Mouse (Mus musculus) adrenal gland, postnatal 4 days (tissue): ENCODE results near the gene Kpna6. TPM values are rescaled to one million over a fixed set of nuclear protein-coding genes. Genes with fewer than 3 reads are reported as not detected.

Experiments
- DNase-seq, 2 experiments: peaks; one replicate each; pipeline ENCODE4 v3.0.0; 2021 to 2022; ENCODE audit warnings: low spot score in 2 of 2, mixed read lengths in 2 of 2
- microRNA-seq: library from miRNA; unstranded; fragments of <30 nt; microRNA quantifications from one replicate; pipeline ENCODE4 v1.2.0, GENCODE M21; 2021
- total RNA-seq, 2 experiments: library from RNA; stranded (reverse); gene quantifications; 2 replicates each; pipeline ENCODE4 v1.2.3; 2021

The Kpna6 gene
- total RNA-seq, 2 experiments from 2014 or later: 79.1 TPM

GRCm38 (mm10) chr4:129618786-129619691, 53.5 kb downstream of the Kpna6 start, which contains the start of gene Iqcc:
Gene Iqcc (minus strand): TSS chr4:129619099.
- DNase-seq: peak; percentile 86 to 90

- no peak for DNase-seq
Observed at GRCm38 (mm10) chr4:129618031-129618430, 54.5 kb downstream of the Kpna6 start.

- no peak for DNase-seq
Observed at GRCm38 (mm10) chr4:129617121-129617641, 55.4 kb downstream of the Kpna6 start.

- DNase-seq: no peak
Observed at GRCm38 (mm10) chr4:129616631-129617030, 55.9 kb downstream of the Kpna6 start.

- DNase-seq: no peak
Observed at GRCm38 (mm10) chr4:129615801-129616290, 56.7 kb downstream of the Kpna6 start.

GRCm38 (mm10) chr4:129614093-129614492, 58.5 kb downstream of the Kpna6 start, which contains the start of gene Dcdc2b:
Gene Dcdc2b (minus strand): TSS chr4:129614257.
- DNase-seq: no peak

GRCm38 (mm10) chr4:129610472-129610871, 62.1 kb downstream of the Kpna6 start:
- DNase-seq: no peak

GRCm38 (mm10) chr4:129610026-129610425, 62.5 kb downstream of the Kpna6 start:
- DNase-seq: no peak

- no peak for DNase-seq
Observed at GRCm38 (mm10) chr4:129609139-129609631, 63.4 kb downstream of the Kpna6 start.

- DNase-seq: peak in 1 of 2 experiments; percentile 70
Observed at GRCm38 (mm10) chr4:129608426-129609025, 64.0 kb downstream of the Kpna6 start.

- DNase-seq: peak; percentile 64 to 68
Observed at GRCm38 (mm10) chr4:129600233-129601158, 72.1 kb downstream of the Kpna6 start, which contains the start of the genes Eif3i and Tmem234. Gene Eif3i (minus strand): TSS chr4:129600648. Gene Tmem234 (plus strand): TSS chr4:129600668.

Small RNA genes lying within 50 kb of the gene (microRNA-seq; reads per million reads assigned to microRNA genes)
- gene Mir7016: 1.6 reads per million

Other genes starting within 250 kb of the Kpna6 start
- 1 to 10 TPM; 1.1 TPM for gene Zbtb8b, start 231.9 kb downstream of the Kpna6 start, total RNA-seq
- gene Bsdc1, start 211.2 kb downstream of the Kpna6 start, total RNA-seq: 10 to 100 TPM; 55.4 TPM
- not detected for gene Tssk3, start 181.7 kb downstream of the Kpna6 start, total RNA-seq
- gene Fam229a, start 181.6 kb downstream of the Kpna6 start, total RNA-seq: not detected
- gene Marcksl1, start 159.2 kb downstream of the Kpna6 start, total RNA-seq: 100 to 1,000 TPM; 157 to 183 TPM
- 10 to 100 TPM; 74.9 to 84.8 TPM for gene Hdac1, start 130.1 kb downstream of the Kpna6 start, total RNA-seq
- 1 to 10 TPM; 8.7 to 9.7 TPM for gene Lck, start 99.1 kb downstream of the Kpna6 start, total RNA-seq
- gene Fam167b, start 94.2 kb downstream of the Kpna6 start, total RNA-seq: 10 to 100 TPM; 30.9 to 33.5 TPM
- 100 to 1,000 TPM; 187 to 188 TPM for gene Eif3i, start 72.1 kb downstream of the Kpna6 start, total RNA-seq
- gene Tmem234, start 72.1 kb downstream of the Kpna6 start, total RNA-seq: 100 to 1,000 TPM; 111 to 114 TPM
- 1 to 10 TPM; 2.9 to 3.3 TPM for gene Dcdc2b, start 58.5 kb downstream of the Kpna6 start, total RNA-seq
- 10 to 100 TPM; 26.6 to 31.2 TPM for gene Iqcc, start 53.7 kb downstream of the Kpna6 start, total RNA-seq
- 10 to 100 TPM; 61.5 to 62.6 TPM for gene Ccdc28b, start 48.8 kb downstream of the Kpna6 start, total RNA-seq
- gene Txlna, start 31.7 kb downstream of the Kpna6 start, total RNA-seq: 10 to 100 TPM; 73.6 to 79.8 TPM
- gene Tmem39b, start 24.1 kb upstream of the Kpna6 start, total RNA-seq: 10 to 100 TPM; 15.9 to 19.4 TPM
- gene Khdrbs1, start 69.5 kb upstream of the Kpna6 start, total RNA-seq: 100 to 1,000 TPM; 122 to 138 TPM
- 100 to 1,000 TPM; 282 to 309 TPM for gene Ptp4a2, start 138.5 kb upstream of the Kpna6 start, total RNA-seq